Mouse (Mus musculus) embryonic facial prominence, embryonic 14.5 days (tissue): ENCODE data around the gene Cyld. TPM values are rescaled to one million over a fixed set of nuclear protein-coding genes. Genes with fewer than 3 reads are reported as not detected.

Experiments
- polyA plus RNA-seq: library from polyadenylated mRNA; unstranded; fragments of >200 nt; fragmentation: Nextera tagmentation; extraction: Ambion mirVana; gene quantifications from 2 replicates; pipeline ENCODE4 v1.2.1, GENCODE M21; 2014

Gene Cyld
- polyA plus RNA-seq, 1 experiment from 2014 or later: 12.0 TPM

Other genes starting within 250 kb of the Cyld start
- gene Nkd1, start 175.7 kb upstream of the Cyld start, polyA plus RNA-seq: 46.4 and 50.4 TPM in 2 replicates
- 2.7 and 4.2 TPM in 2 replicates for gene Snx20, start 60.9 kb upstream of the Cyld start, polyA plus RNA-seq
- gene Nod2, start 49.7 kb upstream of the Cyld start, polyA plus RNA-seq: 0.19 and 0.58 TPM in 2 replicates